Mouse (Mus musculus) lung, postnatal 10 days (tissue): Measurements from ENCODE around the gene Gm21797.
"Not testable (repeated sequence)": the region's sequence is repeated elsewhere in the genome, so short reads cannot be mapped to it uniquely, and the experiment has no call there.

ENCODE experiments used
- DNase-seq: peaks from one replicate; pipeline ENCODE4 v3.0.0; 2021

Gm21797 gene

DNA sequence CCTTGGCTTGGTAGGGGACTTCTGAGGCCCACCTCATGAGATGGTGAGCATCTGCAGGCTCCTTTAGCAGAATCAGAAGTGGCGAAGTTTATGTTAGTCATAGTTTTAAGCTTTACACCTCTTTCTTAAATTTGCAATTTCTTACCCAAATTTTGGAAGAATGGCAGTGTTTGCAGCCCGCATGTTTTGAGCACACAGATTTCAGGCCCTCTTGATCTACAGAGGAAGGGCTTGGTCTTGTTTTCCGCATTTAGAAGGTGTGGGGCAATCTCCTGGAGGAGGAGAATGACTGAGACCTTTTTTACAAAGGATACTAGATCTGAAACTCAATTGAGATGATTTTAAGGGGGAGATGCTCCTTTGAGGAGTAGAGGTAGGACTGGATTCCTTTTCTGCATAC lies at the start of gene Gm21797:
TSS of gene Gm21797 (minus strand) at position 101 of the 400 bp plus-strand sequence.
- DNase-seq: not testable (repeated sequence)

DNA sequence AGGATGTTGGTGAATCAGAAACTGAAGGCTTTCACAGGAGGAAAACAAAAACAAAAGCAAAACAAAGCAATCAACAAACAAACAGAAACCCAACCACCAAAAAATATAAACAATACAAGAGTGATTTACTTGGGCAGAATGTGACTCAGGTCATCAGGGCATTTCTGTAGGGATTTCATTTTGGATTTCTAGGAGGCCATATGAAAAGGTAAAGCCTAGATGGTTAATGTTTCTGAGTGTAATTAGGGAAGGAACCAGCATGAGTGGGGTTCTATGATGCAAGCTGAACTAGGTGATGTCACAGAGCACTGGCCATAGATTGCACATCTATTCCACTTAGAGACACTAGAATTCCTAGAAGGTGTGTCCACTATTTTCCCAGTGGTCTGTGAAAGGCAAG lies 29.0 kb upstream of the Gm21797 start, which contains the start of gene Gm20795:
TSS of gene Gm20795 (plus strand) at position 301 of the 400 bp plus-strand sequence.
- not testable (repeated sequence) for DNase-seq
